Mouse (Mus musculus): ENCODE measurements at regions not wholly inside any gene's neighbourhood (a gene's known extent, or its start where the extent isn't known, plus 50 kb on each side); places are given as distances from the start of the nearest gene placed in this dataset.

GRCm38 (mm10) chr12:12612520-12612919, 329.2 kb downstream of the Mycn start:
- in situ Hi-C loops (cut with MboI; ENCODE audit: low pct_unique_long_range_greater_than_20kb in 1 of 2, low sequenced_read_pairs in 2 of 2, unreplicated experiment in 1 of 2): loop anchor here in 1 of 2 experiments (10.0 to 25.0 kb wide), 2 partner anchors 402 to 600 kb away; no protein-coding TSS in a partner anchor

- in situ Hi-C loops (cut with MboI; ENCODE audit: low pct_unique_long_range_greater_than_20kb in 1 of 2, low sequenced_read_pairs in 2 of 2, unreplicated experiment in 1 of 2): loop anchor here in 1 of 2 experiments (10.0 to 25.0 kb wide), 2 partner anchors 404 to 601 kb away; no protein-coding TSS in a partner anchor
These were observed 330.9 kb downstream of the Mycn start for GRCm38 (mm10) chr12:12610861-12611260.

- in situ Hi-C loops (cut with MboI; ENCODE audit: low pct_unique_long_range_greater_than_20kb in 1 of 2, low sequenced_read_pairs in 2 of 2, unreplicated experiment in 1 of 2): loop anchor here in 1 of 2 experiments (25.0 kb wide), 1 partner anchor 604 kb away; no protein-coding TSS in a partner anchor
These were observed 333.7 kb downstream of the Mycn start for GRCm38 (mm10) chr12:12607995-12608394.

- in situ Hi-C loops (cut with MboI; ENCODE audit: low pct_unique_long_range_greater_than_20kb in 1 of 2, low sequenced_read_pairs in 2 of 2, unreplicated experiment in 1 of 2): loop anchor here in 1 of 2 experiments (25.0 kb wide), 1 partner anchor 605 kb away; no protein-coding TSS in a partner anchor
These were observed 334.8 kb downstream of the Mycn start for GRCm38 (mm10) chr12:12606911-12607310.

- in situ Hi-C loops (cut with MboI; ENCODE audit: low pct_unique_long_range_greater_than_20kb in 1 of 2, low sequenced_read_pairs in 2 of 2, unreplicated experiment in 1 of 2): loop anchor here in 1 of 2 experiments (25.0 kb wide), 1 partner anchor 607 kb away; no protein-coding TSS in a partner anchor
These were observed 336.2 kb downstream of the Mycn start for GRCm38 (mm10) chr12:12605495-12605894.

- in situ Hi-C loops (cut with MboI; ENCODE audit: low pct_unique_long_range_greater_than_20kb in 1 of 2, low sequenced_read_pairs in 2 of 2, unreplicated experiment in 1 of 2): loop anchor here in 1 of 2 experiments (25.0 kb wide), 1 partner anchor 611 kb away; no protein-coding TSS in a partner anchor
These were observed 339.4 kb downstream of the Fam49a start for GRCm38 (mm10) chr12:12601362-12601761.

- in situ Hi-C loops (cut with MboI; ENCODE audit: low pct_unique_long_range_greater_than_20kb in 1 of 2, low sequenced_read_pairs in 2 of 2, unreplicated experiment in 1 of 2): no loop called here
These were observed 333.5 kb downstream of the Fam49a start for GRCm38 (mm10) chr12:12595399-12595798.

GRCm38 (mm10) chr12:12594567-12594966, 332.6 kb downstream of the Fam49a start:
- in situ Hi-C loops (cut with MboI; ENCODE audit: low pct_unique_long_range_greater_than_20kb in 1 of 2, low sequenced_read_pairs in 2 of 2, unreplicated experiment in 1 of 2): no loop called here

- in situ Hi-C loops (cut with MboI; ENCODE audit: low pct_unique_long_range_greater_than_20kb in 1 of 2, low sequenced_read_pairs in 2 of 2, unreplicated experiment in 1 of 2): no loop called here
These were observed 331.4 kb downstream of the Fam49a start for GRCm38 (mm10) chr12:12593343-12593742.

- in situ Hi-C loops (cut with MboI; ENCODE audit: low pct_unique_long_range_greater_than_20kb in 1 of 2, low sequenced_read_pairs in 2 of 2, unreplicated experiment in 1 of 2): no loop called here
These were observed 328.9 kb downstream of the Fam49a start for GRCm38 (mm10) chr12:12590753-12591291.

- in situ Hi-C loops (cut with MboI; ENCODE audit: low pct_unique_long_range_greater_than_20kb in 1 of 2, low sequenced_read_pairs in 2 of 2, unreplicated experiment in 1 of 2): no loop called here
These were observed 326.9 kb downstream of the Fam49a start for GRCm38 (mm10) chr12:12588771-12589370.

GRCm38 (mm10) chr12:12586436-12586835, 324.5 kb downstream of the Fam49a start:
- in situ Hi-C loops (cut with MboI; ENCODE audit: low pct_unique_long_range_greater_than_20kb in 1 of 2, low sequenced_read_pairs in 2 of 2, unreplicated experiment in 1 of 2): no loop called here

GRCm38 (mm10) chr12:12581271-12582186, 319.6 kb downstream of the Fam49a start:
- in situ Hi-C loops (cut with MboI; ENCODE audit: low pct_unique_long_range_greater_than_20kb in 1 of 2, low sequenced_read_pairs in 2 of 2, unreplicated experiment in 1 of 2): no loop called here

GRCm38 (mm10) chr12:12580763-12581178, 318.8 kb downstream of the Fam49a start:
- in situ Hi-C loops (cut with MboI; ENCODE audit: low pct_unique_long_range_greater_than_20kb in 1 of 2, low sequenced_read_pairs in 2 of 2, unreplicated experiment in 1 of 2): no loop called here

GRCm38 (mm10) chr12:12578278-12578677, 316.3 kb downstream of the Fam49a start:
- in situ Hi-C loops (cut with MboI; ENCODE audit: low pct_unique_long_range_greater_than_20kb in 1 of 2, low sequenced_read_pairs in 2 of 2, unreplicated experiment in 1 of 2): no loop called here

- in situ Hi-C loops (cut with MboI; ENCODE audit: low pct_unique_long_range_greater_than_20kb in 1 of 2, low sequenced_read_pairs in 2 of 2, unreplicated experiment in 1 of 2): no loop called here
These were observed 308.8 kb downstream of the Fam49a start for GRCm38 (mm10) chr12:12570563-12571251.

GRCm38 (mm10) chr12:12567734-12568104, 305.8 kb downstream of the Fam49a start:
- in situ Hi-C loops (cut with MboI; ENCODE audit: low pct_unique_long_range_greater_than_20kb in 1 of 2, low sequenced_read_pairs in 2 of 2, unreplicated experiment in 1 of 2): no loop called here

- in situ Hi-C loops (cut with MboI; ENCODE audit: low pct_unique_long_range_greater_than_20kb in 1 of 2, low sequenced_read_pairs in 2 of 2, unreplicated experiment in 1 of 2): no loop called here
These were observed 305.3 kb downstream of the Fam49a start for GRCm38 (mm10) chr12:12567058-12567733.
